Mouse (Mus musculus) myocyte (in vitro differentiated cells): ENCODE data around the gene Frem1.

Experiments used
- CEBPB ChIP-seq: IDR thresholded peaks from 2 replicates; pipeline ENCODE4 v1.6.1; 2011; ENCODE audit warnings: mild to moderate bottlenecking, moderate library complexity; ENCODE audit not compliant: poor library complexity, insufficient read depth, severe bottlenecking
- E2F4 ChIP-seq: IDR thresholded peaks from one replicate; pipeline ENCODE4 v1.6.1; 2011; ENCODE audit warnings: mild to moderate bottlenecking, control low read depth, moderate library complexity; ENCODE audit not compliant: insufficient read depth
- MAX ChIP-seq: IDR thresholded peaks from one replicate; pipeline ENCODE4 v1.6.1; 2011; ENCODE audit warnings: low read depth, mild to moderate bottlenecking, control low read depth
- POLR2A ChIP-seq: IDR thresholded peaks from one replicate; pipeline ENCODE4 v1.6.1; 2011; ENCODE audit warnings: low read depth, mild to moderate bottlenecking, control low read depth, moderate library complexity; ENCODE audit not compliant: insufficient read length
- POLR2AphosphoS2 ChIP-seq: IDR thresholded peaks from one replicate; pipeline ENCODE4 v1.6.1; 2011; ENCODE audit warnings: low read depth, control low read depth; ENCODE audit not compliant: insufficient read length
- SRF ChIP-seq: IDR thresholded peaks from one replicate; pipeline ENCODE4 v1.6.1; 2011; ENCODE audit warnings: low read depth; ENCODE audit not compliant: control insufficient read depth, insufficient read length
- TCF12 ChIP-seq: IDR thresholded peaks from one replicate; pipeline ENCODE4 v1.6.1; 2011; ENCODE audit warnings: mild to moderate bottlenecking, control low read depth; ENCODE audit not compliant: poor library complexity, insufficient read depth, severe bottlenecking
- TCF3 ChIP-seq: IDR thresholded peaks from one replicate; pipeline ENCODE4 v1.6.1; 2011; ENCODE audit warnings: low read depth, control low read depth; ENCODE audit not compliant: insufficient read length
- USF1 ChIP-seq: IDR thresholded peaks from one replicate; pipeline ENCODE4 v1.6.1; 2011; ENCODE audit warnings: low read depth, mild to moderate bottlenecking, control low read depth, moderate library complexity

GRCm38 (mm10) chr4:82945572-82946275 is 106.4 kb downstream of the Frem1 start:
- no peak for TF ChIP-seq MAX
- no peak for TF ChIP-seq E2F4
- no peak for TF ChIP-seq POLR2AphosphoS2
- TF ChIP-seq POLR2A, result no peak
- no peak for TF ChIP-seq TCF12
- TF ChIP-seq USF1, result no peak
- TF ChIP-seq TCF3, result no peak
- TF ChIP-seq CEBPB, result no peak
- no peak for TF ChIP-seq SRF
